Mouse (Mus musculus): ENCODE data around the gene Rrbp1. TPM values are rescaled to one million over a fixed set of nuclear protein-coding genes. Genes with fewer than 3 reads are reported as not detected.

Rrbp1 gene
- polyA plus RNA-seq, 1 experiment, result 127 TPM

GRCm38 (mm10) chr2:144009081-144009480 lies 2.0 kb downstream of the Rrbp1 start:
- Histone ChIP-seq H3K4me2 (ENCODE audit: low read depth) (peak overlapping the region; percentile 75), H3ac (ENCODE audit: control insufficient read depth, insufficient read length) (no peak overlapping the region), H3K27me3 (ENCODE audit: control insufficient read depth, insufficient read depth, insufficient read length) (no peaks in the 10 kb centered on the region), H3K36me3 (ENCODE audit: control insufficient read depth, insufficient read depth) (no peaks in the 10 kb centered on the region), H3K4me3 (peak overlapping the region; percentile 36), H3K79me2 (ENCODE audit: control insufficient read depth, insufficient read depth) (peaks cover 62% of the 10 kb centered on the region)
- TF ChIP-seq MAX (IDR thresholded peaks at IDR 0.05; ENCODE audit: low read depth) (no peak), USF1 (IDR thresholded peaks at IDR 0.05; ENCODE audit: low read depth) (no peak), POLR2A (IDR thresholded peaks at IDR 0.05; ENCODE audit: insufficient read length, low read depth) (no peak), TCF12 (IDR thresholded peaks at IDR 0.05; ENCODE audit: insufficient read depth, poor library complexity, severe bottlenecking) (no peak), MYOD1 (IDR thresholded peaks at IDR 0.05; ENCODE audit: control insufficient read depth in 1 of 3, insufficient read length in 2 of 3, low read depth in 2 of 3) (no peak), MYOG (IDR thresholded peaks at IDR 0.05; ENCODE audit: control insufficient read depth in 1 of 3, insufficient read depth in 1 of 3, insufficient read length in 2 of 3, low read depth in 2 of 3) (no peak), POLR2AphosphoS2 (IDR thresholded peaks at IDR 0.05; ENCODE audit: insufficient read length, low read depth) (no peak), CEBPB (IDR thresholded peaks at IDR 0.05; ENCODE audit: insufficient read depth, poor library complexity, severe bottlenecking) (no peak), SRF (IDR thresholded peaks at IDR 0.05; ENCODE audit: control insufficient read depth, insufficient read length, low read depth) (no peak), TCF3 (IDR thresholded peaks at IDR 0.05; ENCODE audit: insufficient read length, low read depth) (no peak), E2F4 (IDR thresholded peaks at IDR 0.05; ENCODE audit: insufficient read depth) (no peak), REST (IDR thresholded peaks at IDR 0.05; ENCODE audit: insufficient read depth, insufficient read length) (no peak)

GRCm38 (mm10) chr2:144007211-144007610 lies 3.9 kb downstream of the Rrbp1 start:
- H3K4me3 ChIP-seq, result no peak overlapping the region
- no peak overlapping the region for H3K4me2 ChIP-seq (ENCODE audit: low read depth)
- H3K79me2 ChIP-seq (ENCODE audit: control insufficient read depth, insufficient read depth), result peaks cover 80% of the 10 kb centered on the region
- H3K27me3 ChIP-seq (ENCODE audit: control insufficient read depth, insufficient read depth, insufficient read length), result no peaks in the 10 kb centered on the region
- TF ChIP-seq E2F4 (IDR thresholded peaks at IDR 0.05; ENCODE audit: insufficient read depth) (no peak), POLR2A (IDR thresholded peaks at IDR 0.05; ENCODE audit: insufficient read length, low read depth) (no peak), CEBPB (IDR thresholded peaks at IDR 0.05; ENCODE audit: insufficient read depth, poor library complexity, severe bottlenecking) (no peak), MYOD1 (IDR thresholded peaks at IDR 0.05; ENCODE audit: control insufficient read depth in 1 of 3, insufficient read length in 2 of 3, low read depth in 2 of 3) (no peak), USF1 (IDR thresholded peaks at IDR 0.05; ENCODE audit: low read depth) (no peak)
- H3ac ChIP-seq (ENCODE audit: control insufficient read depth, insufficient read length), result no peak overlapping the region
- no peaks in the 10 kb centered on the region for H3K36me3 ChIP-seq (ENCODE audit: control insufficient read depth, insufficient read depth)

- Histone ChIP-seq H3K27me3 (ENCODE audit: control insufficient read depth, insufficient read depth, insufficient read length) (no peaks in the 10 kb centered on the region), H3K4me3 (no peak overlapping the region), H3ac (ENCODE audit: control insufficient read depth, insufficient read length) (no peak overlapping the region), H3K79me2 (ENCODE audit: control insufficient read depth, insufficient read depth) (peaks cover 86% of the 10 kb centered on the region), H3K4me2 (ENCODE audit: low read depth) (no peak overlapping the region), H3K36me3 (ENCODE audit: control insufficient read depth, insufficient read depth) (no peaks in the 10 kb centered on the region)
- TF ChIP-seq MYOD1 (IDR thresholded peaks at IDR 0.05; ENCODE audit: control insufficient read depth in 1 of 3, insufficient read length in 2 of 3, low read depth in 2 of 3) (no peak), TCF3 (IDR thresholded peaks at IDR 0.05; ENCODE audit: insufficient read length, low read depth) (no peak), SRF (IDR thresholded peaks at IDR 0.05; ENCODE audit: control insufficient read depth, insufficient read length, low read depth) (no peak), POLR2A (IDR thresholded peaks at IDR 0.05; ENCODE audit: insufficient read length, low read depth) (no peak), USF1 (IDR thresholded peaks at IDR 0.05; ENCODE audit: low read depth) (no peak), MAX (IDR thresholded peaks at IDR 0.05; ENCODE audit: low read depth) (no peak), E2F4 (IDR thresholded peaks at IDR 0.05; ENCODE audit: insufficient read depth) (no peak), POLR2AphosphoS2 (IDR thresholded peaks at IDR 0.05; ENCODE audit: insufficient read length, low read depth) (no peak), MYOG (IDR thresholded peaks at IDR 0.05; ENCODE audit: control insufficient read depth in 1 of 3, insufficient read depth in 1 of 3, insufficient read length in 2 of 3, low read depth in 2 of 3) (no peak), TCF12 (IDR thresholded peaks at IDR 0.05; ENCODE audit: insufficient read depth, poor library complexity, severe bottlenecking) (no peak), REST (IDR thresholded peaks at IDR 0.05; ENCODE audit: insufficient read depth, insufficient read length) (no peak), CEBPB (IDR thresholded peaks at IDR 0.05; ENCODE audit: insufficient read depth, poor library complexity, severe bottlenecking) (no peak)
These were observed 4.4 kb downstream of the Rrbp1 start for GRCm38 (mm10) chr2:144006686-144007085.

- Histone ChIP-seq H3K4me2 (ENCODE audit: low read depth) (no peak overlapping the region), H3K36me3 (ENCODE audit: control insufficient read depth, insufficient read depth) (peaks cover 6% of the 10 kb centered on the region), H3K4me3 (no peak overlapping the region), H3K79me2 (ENCODE audit: control insufficient read depth, insufficient read depth) (peaks cover 99% of the 10 kb centered on the region), H3ac (ENCODE audit: control insufficient read depth, insufficient read length) (no peak overlapping the region), H3K27me3 (ENCODE audit: control insufficient read depth, insufficient read depth, insufficient read length) (no peaks in the 10 kb centered on the region)
- TF ChIP-seq MAX (IDR thresholded peaks at IDR 0.05; ENCODE audit: low read depth) (no peak), TCF12 (IDR thresholded peaks at IDR 0.05; ENCODE audit: insufficient read depth, poor library complexity, severe bottlenecking) (no peak), POLR2A (IDR thresholded peaks at IDR 0.05; ENCODE audit: insufficient read length, low read depth) (no peak), MYOD1 (IDR thresholded peaks at IDR 0.05; ENCODE audit: control insufficient read depth in 1 of 3, insufficient read length in 2 of 3, low read depth in 2 of 3) (no peak), USF1 (IDR thresholded peaks at IDR 0.05; ENCODE audit: low read depth) (no peak), TCF3 (IDR thresholded peaks at IDR 0.05; ENCODE audit: insufficient read length, low read depth) (no peak), MYOG (IDR thresholded peaks at IDR 0.05; ENCODE audit: control insufficient read depth in 1 of 3, insufficient read depth in 1 of 3, insufficient read length in 2 of 3, low read depth in 2 of 3) (no peak), E2F4 (IDR thresholded peaks at IDR 0.05; ENCODE audit: insufficient read depth) (no peak), SRF (IDR thresholded peaks at IDR 0.05; ENCODE audit: control insufficient read depth, insufficient read length, low read depth) (no peak), POLR2AphosphoS2 (IDR thresholded peaks at IDR 0.05; ENCODE audit: insufficient read length, low read depth) (no peak), REST (IDR thresholded peaks at IDR 0.05; ENCODE audit: insufficient read depth, insufficient read length) (no peak), CEBPB (IDR thresholded peaks at IDR 0.05; ENCODE audit: insufficient read depth, poor library complexity, severe bottlenecking) (no peak)
These were observed 5.7 kb downstream of the Rrbp1 start for GRCm38 (mm10) chr2:144005166-144005955.

All from myocyte (in vitro differentiated cells).